Mouse (Mus musculus) midbrain, embryonic 14.5 days (tissue): ENCODE results near the gene Ebp. TPM values are rescaled to one million over a fixed set of nuclear protein-coding genes. Genes with fewer than 3 reads are reported as not detected.

ENCODE experiments used
- ATAC-seq: fragments of 200-750 bp; cut with Nextera tagmentation; 2 replicates; pipeline ENCODE4 v1.8.0; 2017; ENCODE audit warnings: moderate number of reproducible peaks, moderate library complexity; ENCODE audit not compliant: low FRiP score, low TSS enrichment
- DNase-seq: peaks from one replicate; pipeline ENCODE4 v3.0.0-alpha.2; 2015
- H3K27ac ChIP-seq: fragments of 300-500 bp; sonication (generic); replicated peaks from 2 replicates; pipeline ENCODE4 v1.5.1; 2014; ENCODE audit warnings: mild to moderate bottlenecking, low read depth, low read length, moderate library complexity
- H3K27me3 ChIP-seq: fragments of 300-500 bp; sonication (generic); 2 replicates; pipeline ENCODE4 v1.6.1; 2014; ENCODE audit warnings: low read length, control low read depth, mixed read lengths; ENCODE audit not compliant: control insufficient read depth, insufficient read depth
- H3K36me3 ChIP-seq: fragments of 300-500 bp; sonication (generic); 2 replicates; pipeline ENCODE4 v1.6.1; 2014; ENCODE audit warnings: low read length, control low read depth; ENCODE audit not compliant: control insufficient read depth, insufficient read depth
- H3K4me1 ChIP-seq: fragments of 300-500 bp; sonication (generic); 2 replicates; pipeline ENCODE4 v1.6.1; 2014; ENCODE audit warnings: mild to moderate bottlenecking, antibody characterized with exemption, low read length, control low read depth; ENCODE audit not compliant: control insufficient read depth, insufficient read depth
- H3K4me2 ChIP-seq: fragments of 300-500 bp; sonication (generic); 2 replicates; pipeline ENCODE4 v1.6.1; 2014; ENCODE audit warnings: mild to moderate bottlenecking, low read length, moderate library complexity
- H3K4me3 ChIP-seq: fragments of 300-500 bp; sonication (generic); replicated peaks from 2 replicates; pipeline ENCODE4 v1.5.1; 2014; ENCODE audit warnings: low read depth, low read length
- H3K9ac ChIP-seq: fragments of 300-500 bp; sonication (generic); replicated peaks from 2 replicates; pipeline ENCODE4 v1.6.1; 2014; ENCODE audit warnings: mild to moderate bottlenecking, low read length, moderate library complexity
- H3K9me3 ChIP-seq: fragments of 300-500 bp; sonication (generic); 2 replicates; pipeline ENCODE4 v1.6.1; 2016; ENCODE audit warnings: low read length, control low read depth, mixed read lengths; ENCODE audit not compliant: control insufficient read depth
- WGBS: fragments of 180-500 bp; shearing (Covaris S2); extraction: QIAGEN DNeasy Blood & Tissue Kit; methylation state at CpG from one replicate; pipeline ENCODE4 v1.1.7; 2014; 5-methylcytosine and 5-hydroxymethylcytosine counted together
- polyA plus RNA-seq: library from polyadenylated mRNA; unstranded; fragments of >200 nt; fragmentation: Nextera tagmentation; extraction: Ambion mirVana; gene quantifications from 2 replicates; pipeline ENCODE4 v1.2.1, GENCODE M21; 2014

Ebp gene
- polyA plus RNA-seq, 1 experiment from 2014 or later, result 29.6 TPM

DNA sequence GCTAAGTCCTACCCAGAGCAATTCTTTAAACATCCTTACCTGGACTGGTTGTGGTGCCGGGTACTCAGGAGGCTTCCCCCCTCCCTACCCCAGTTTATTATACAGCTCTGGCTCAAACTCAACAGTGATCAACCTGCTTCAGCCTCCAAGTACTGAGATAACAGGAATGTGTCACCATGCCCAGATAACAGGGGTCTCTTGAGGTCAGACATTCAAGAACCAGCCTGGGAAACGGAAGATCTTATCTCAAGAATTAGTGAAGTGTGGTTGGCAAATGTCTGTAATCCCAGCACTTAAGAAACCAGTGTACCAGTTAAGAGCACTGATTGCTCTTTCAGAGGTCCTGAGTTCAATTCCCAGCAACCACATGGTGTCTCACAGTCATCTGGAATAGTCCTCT is 24.8 kb upstream of the Ebp start:
- DNase-seq (no peak), ATAC-seq (no peak)
- WGBS, result 67% methylated on average over 2 of the region's 2 CpGs
- Histone ChIP-seq H3K27ac (no peak overlapping the region), H3K4me1 (no peaks in the 10 kb centered on the region), H3K9ac (no peak overlapping the region), H3K36me3 (no peaks in the 10 kb centered on the region), H3K27me3 (no peaks in the 10 kb centered on the region), H3K4me2 (no peak overlapping the region), H3K9me3 (no peaks in the 10 kb centered on the region), H3K4me3 (no peak overlapping the region)

DNA sequence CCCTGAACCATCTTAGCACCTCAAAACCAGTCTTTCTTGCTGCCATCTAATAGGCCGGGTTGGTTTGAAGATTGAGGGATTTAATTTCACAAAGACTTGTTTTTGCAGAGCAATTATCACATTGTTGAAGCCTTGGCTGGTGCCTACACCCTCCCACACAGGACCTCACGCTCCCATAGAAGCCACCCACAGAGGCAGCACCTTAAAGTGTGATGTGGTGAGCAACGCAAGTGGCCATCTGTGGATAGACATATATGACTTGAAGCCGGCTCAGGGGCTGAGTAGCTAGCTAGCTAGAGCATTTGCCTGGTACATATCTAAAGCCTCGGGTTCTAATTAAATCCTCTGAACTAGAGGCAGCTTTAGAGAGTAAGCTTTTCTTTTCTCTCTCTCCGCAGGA is 24.1 kb upstream of the Ebp start:
- Histone ChIP-seq H3K4me2 (no peak overlapping the region), H3K9me3 (no peaks in the 10 kb centered on the region), H3K27ac (no peak overlapping the region), H3K4me1 (no peaks in the 10 kb centered on the region), H3K4me3 (no peak overlapping the region), H3K36me3 (no peaks in the 10 kb centered on the region), H3K9ac (no peak overlapping the region), H3K27me3 (no peaks in the 10 kb centered on the region)
- WGBS, result 39% methylated on average over 6 of the region's 6 CpGs
- ATAC-seq (no peak), DNase-seq (no peak)

DNA sequence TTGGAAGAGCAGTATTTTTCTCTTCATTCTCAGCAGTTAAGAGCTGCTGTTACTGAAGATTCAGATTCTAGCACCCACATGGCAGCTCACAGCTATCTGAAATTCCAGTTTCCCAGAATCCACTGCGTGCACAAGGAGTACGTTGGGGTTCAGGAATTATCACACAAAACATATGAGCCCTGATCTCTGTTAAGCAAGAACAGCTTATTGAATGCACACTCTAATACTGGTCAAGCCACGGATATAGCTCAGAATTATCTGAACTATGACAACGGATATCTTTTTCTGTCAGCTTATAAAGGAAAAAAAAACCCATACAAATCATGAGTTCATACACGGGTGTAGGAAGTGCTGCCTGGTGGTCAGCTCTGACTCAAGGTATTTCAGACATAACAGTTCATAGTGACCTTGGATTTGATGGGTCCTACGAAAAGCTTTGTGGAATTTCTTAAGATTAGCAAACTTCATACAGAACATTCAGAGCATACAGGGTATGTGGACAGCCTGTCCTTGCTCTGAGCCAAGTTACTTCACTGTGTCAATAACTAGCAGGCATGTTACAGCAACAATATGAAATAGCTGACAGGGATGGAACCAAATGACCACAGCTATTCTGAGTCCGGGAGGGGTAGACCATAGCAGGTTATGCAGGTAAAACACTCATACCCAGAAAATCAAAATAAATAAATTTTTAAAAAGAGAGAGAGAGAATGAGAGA is 18.3 kb upstream of the Ebp start:
- ATAC-seq (no peak), DNase-seq (no peak)
- Histone ChIP-seq H3K4me1 (no peaks in the 10 kb centered on the region), H3K27me3 (no peaks in the 10 kb centered on the region), H3K4me2 (no peak overlapping the region), H3K4me3 (no peak overlapping the region), H3K27ac (no peak overlapping the region), H3K9me3 (no peaks in the 10 kb centered on the region), H3K9ac (no peak overlapping the region), H3K36me3 (no peaks in the 10 kb centered on the region)
- WGBS, result 80% methylated on average over 7 of the region's 7 CpGs

DNA sequence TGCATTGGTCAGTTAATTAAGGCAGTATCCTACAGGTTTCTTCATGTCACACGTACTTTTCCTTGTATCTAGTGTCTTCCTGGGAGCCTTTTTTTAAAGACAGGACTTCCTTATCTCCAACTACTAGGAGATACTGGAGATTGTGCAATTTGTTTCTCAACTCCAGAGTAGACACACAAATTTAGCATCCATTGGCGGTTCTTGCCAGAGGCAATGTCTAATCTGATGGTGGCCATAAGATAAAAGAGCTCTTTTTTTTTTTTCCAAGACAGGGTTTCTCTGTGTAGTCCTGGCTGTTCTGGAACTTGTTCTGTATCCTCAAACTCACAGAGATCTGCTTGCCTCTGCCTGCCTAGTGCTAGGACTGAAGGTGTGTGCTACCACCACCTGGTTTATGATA is 16.4 kb upstream of the Ebp start:
- no peaks in the 10 kb centered on the region for H3K36me3 ChIP-seq
- H3K27me3 ChIP-seq, result no peaks in the 10 kb centered on the region
- no peak overlapping the region for H3K9ac ChIP-seq
- ATAC-seq (no peak), DNase-seq (no peak)
- no peaks in the 10 kb centered on the region for H3K9me3 ChIP-seq
- WGBS, result 69% methylated on average over 2 of the region's 2 CpGs
- no peak overlapping the region for H3K4me3 ChIP-seq
- no peak overlapping the region for H3K4me2 ChIP-seq
- H3K27ac ChIP-seq, result no peak overlapping the region
- H3K4me1 ChIP-seq, result peaks cover 2% of the 10 kb centered on the region; the same call in 1 of the 2 replicates

DNA sequence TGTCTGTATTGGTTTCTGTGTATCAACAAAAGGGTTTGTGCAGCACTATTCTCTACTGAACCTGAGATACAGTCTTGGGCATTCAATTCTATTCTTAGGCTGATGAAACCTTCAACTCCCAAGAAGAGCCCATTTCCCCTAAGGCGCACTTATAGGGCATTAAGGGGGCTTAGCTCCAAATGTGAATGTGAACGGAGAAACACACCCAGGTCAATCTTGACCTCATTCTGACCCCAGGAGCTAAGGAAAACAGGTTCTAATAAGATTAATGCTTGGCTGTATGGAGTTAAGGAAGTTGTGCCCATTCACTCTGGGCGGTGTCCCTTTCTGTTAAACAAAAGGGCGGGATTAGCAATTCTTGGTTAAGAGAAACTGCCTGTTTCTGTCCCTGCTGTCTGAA is 13.9 kb upstream of the Ebp start:
- Histone ChIP-seq H3K4me3 (peak overlapping the region; percentile 52; the same call in 1 of the 2 replicates), H3K27ac (no peak overlapping the region)

DNA sequence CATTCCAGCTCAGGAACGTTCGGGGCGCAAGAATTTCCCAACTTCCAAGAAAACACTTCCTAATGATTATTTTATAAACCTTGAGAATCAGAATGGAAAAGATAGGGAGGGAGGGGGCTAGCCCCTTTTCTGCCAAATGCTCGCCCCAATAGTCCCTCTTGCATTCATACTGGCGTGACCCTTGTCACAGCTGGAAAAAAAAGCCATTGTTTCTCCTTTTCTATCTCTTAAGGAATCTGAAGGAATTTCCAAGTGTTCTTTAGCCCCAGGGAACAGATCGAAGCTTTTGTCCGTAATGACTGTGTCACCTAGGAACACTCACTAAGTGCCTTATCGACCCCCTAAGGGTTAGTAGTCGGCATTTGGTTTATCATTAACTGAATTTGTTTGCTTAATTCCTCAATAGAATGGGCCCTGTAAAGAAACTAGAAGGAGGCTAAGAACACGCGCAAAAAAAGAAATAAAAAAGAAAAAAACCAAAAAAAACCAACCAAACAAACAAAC is 13.4 kb upstream of the Ebp start:
- H3K9ac ChIP-seq, result peak overlapping the region; percentile 32; the same call in 1 of the 2 replicates
- peak overlapping the region; percentile 58 for H3K4me2 ChIP-seq
- peak overlapping the region; percentile 52 for H3K4me3 ChIP-seq
- no peaks in the 10 kb centered on the region for H3K9me3 ChIP-seq
- H3K27me3 ChIP-seq, result no peaks in the 10 kb centered on the region
- 20% methylated on average over 11 of the region's 11 CpGs for WGBS
- H3K36me3 ChIP-seq, result 0 out of 2 replicates have a peak, but pooled peaks cover 3% of the 10 kb centered on the region
- H3K4me1 ChIP-seq, result peaks cover 2% of the 10 kb centered on the region; the same call in 1 of the 2 replicates
- DNase-seq (peak; percentile 21), ATAC-seq (peak; percentile 5; the same call in 1 of the 2 replicates)
- H3K27ac ChIP-seq, result no peak overlapping the region; the same call in 1 of the 2 replicates

More for the DNA sequence above, 13.9 kb upstream of the Ebp start:
- H3K9me3 ChIP-seq, result no peaks in the 10 kb centered on the region
- ATAC-seq (no peak), DNase-seq (peak; percentile 1)
- no peaks in the 10 kb centered on the region for H3K27me3 ChIP-seq
- H3K4me2 ChIP-seq, result peak overlapping the region; percentile 58
- 25% methylated on average over 4 of the region's 4 CpGs for WGBS
- peaks cover 2% of the 10 kb centered on the region; the same call in 1 of the 2 replicates for H3K4me1 ChIP-seq
- 0 out of 2 replicates have a peak, but pooled peaks cover 3% of the 10 kb centered on the region for H3K36me3 ChIP-seq
- peak overlapping the region; percentile 32; the same call in 1 of the 2 replicates for H3K9ac ChIP-seq

DNA sequence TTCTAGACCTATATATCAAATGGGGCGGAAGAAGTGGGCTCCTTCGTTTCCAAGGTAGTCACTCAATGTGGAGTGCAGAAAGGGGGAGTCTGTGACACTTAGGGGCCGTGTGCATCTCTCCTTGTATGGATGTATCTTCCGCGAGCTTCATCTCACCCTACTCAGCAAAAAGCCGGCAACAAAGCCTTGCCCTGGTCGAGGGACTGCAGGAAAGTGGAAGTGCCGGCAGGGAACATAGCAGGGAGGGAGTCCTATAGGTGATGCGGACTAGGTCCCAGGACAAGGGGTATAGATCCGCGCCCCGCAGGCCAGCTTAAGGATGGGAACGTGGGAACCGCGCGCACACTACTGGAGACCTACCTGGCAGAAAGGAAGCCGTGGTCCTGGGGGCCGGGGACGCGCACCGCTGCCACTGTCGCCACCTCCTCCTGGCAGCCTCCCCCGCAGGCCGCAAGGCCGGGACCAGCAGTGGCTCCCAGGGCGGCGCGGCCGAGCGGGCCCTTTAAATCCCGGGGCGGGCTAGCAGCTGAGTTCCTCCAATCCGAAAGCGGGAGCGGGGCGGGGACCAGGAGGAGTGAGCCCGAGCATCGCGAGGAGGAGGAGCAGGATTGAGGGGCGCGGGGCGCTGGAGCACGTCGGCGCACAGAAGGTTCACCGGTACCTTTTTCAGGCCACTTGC is 12.8 kb upstream of the Ebp start, which contains the start of gene Porcn:
TSS of gene Porcn (minus strand) at position 511 of the 679 bp plus-strand sequence.
- 13% methylated on average over 45 of the region's 46 CpGs for WGBS

DNA sequence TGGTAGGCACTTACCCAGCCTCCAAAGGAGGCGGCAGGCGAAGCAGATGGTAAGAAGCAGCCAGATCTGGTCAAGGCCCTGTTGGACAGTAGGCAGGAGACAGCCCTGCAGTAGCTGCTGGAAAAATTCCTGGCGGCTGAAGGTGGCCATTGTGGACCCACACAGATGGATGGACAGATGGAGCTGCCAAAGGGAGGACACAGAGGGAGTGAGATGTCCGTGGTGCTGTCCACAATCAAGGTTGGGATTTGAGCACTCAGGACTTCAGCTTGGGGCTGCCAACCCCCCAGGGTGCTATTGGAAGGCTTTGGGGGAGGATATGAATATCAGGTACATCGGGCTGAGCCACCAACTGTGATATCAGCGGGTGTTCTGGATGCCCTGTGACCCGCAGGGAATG is 12.2 kb upstream of the Ebp start:
- peaks cover 2% of the 10 kb centered on the region; the same call in 1 of the 2 replicates for H3K4me1 ChIP-seq
- 0 out of 2 replicates have a peak, but pooled peaks cover 3% of the 10 kb centered on the region for H3K36me3 ChIP-seq
- H3K27ac ChIP-seq, result no peak overlapping the region

More for the DNA sequence above, 12.8 kb upstream of the Ebp start, which contains the start of gene Porcn:
- H3K4me3 ChIP-seq, result peak within 1 kb of the TSS; percentile 52
- H3K9me3 ChIP-seq, result no peaks in the 10 kb centered on the region
- peaks cover 2% of the 10 kb centered on the region; the same call in 1 of the 2 replicates for H3K4me1 ChIP-seq
- peak within 1 kb of the TSS; percentile 66 for H3K27ac ChIP-seq
- H3K36me3 ChIP-seq, result 0 out of 2 replicates have a peak, but pooled peaks cover 3% of the 10 kb centered on the region
- H3K4me2 ChIP-seq, result peak within 1 kb of the TSS; percentile 58
- H3K9ac ChIP-seq, result peak within 1 kb of the TSS; percentile 59
- DNase-seq (peak; percentile 90), ATAC-seq (peak; percentile 97)
- no peaks in the 10 kb centered on the region for H3K27me3 ChIP-seq

More for the DNA sequence above, 12.2 kb upstream of the Ebp start:
- DNase-seq (no peak), ATAC-seq (no peak)
- peak overlapping the region; percentile 58 for H3K4me2 ChIP-seq
- 42% methylated on average over 7 of the region's 7 CpGs for WGBS
- H3K9me3 ChIP-seq, result no peaks in the 10 kb centered on the region
- H3K4me3 ChIP-seq, result peak overlapping the region; percentile 52
- no peaks in the 10 kb centered on the region for H3K27me3 ChIP-seq
- peak overlapping the region; percentile 59; the same call in 1 of the 2 replicates for H3K9ac ChIP-seq
